Mouse (Mus musculus) testis, adult 2 months (tissue): ENCODE results near the gene Tmem141. TPM values are rescaled to one million over a fixed set of nuclear protein-coding genes. Genes with fewer than 3 reads are reported as not detected.

Experiments used
- H3K27ac ChIP-seq: fragments of 200-500 bp; 2 replicates; pipeline ENCODE4 v1.5.1; 2012; ENCODE audit warnings: low read depth, low read length; ENCODE audit not compliant: control insufficient read depth, insufficient read depth
- H3K27me3 ChIP-seq: fragments of 200-500 bp; 2 replicates; pipeline ENCODE4 v1.6.1; 2012; ENCODE audit warnings: mild to moderate bottlenecking, low read length, moderate library complexity; ENCODE audit not compliant: control insufficient read depth, insufficient read depth
- H3K36me3 ChIP-seq: fragments of 200-500 bp; 2 replicates; pipeline ENCODE4 v1.6.1; 2012; ENCODE audit warnings: mild to moderate bottlenecking, low read length; ENCODE audit not compliant: control insufficient read depth, insufficient read depth
- H3K4me1 ChIP-seq: fragments of 200-500 bp; 2 replicates; pipeline ENCODE4 v1.6.1; 2012; ENCODE audit warnings: low read length; ENCODE audit not compliant: control insufficient read depth, insufficient read depth
- H3K4me3 ChIP-seq: fragments of 200-500 bp; 2 replicates; pipeline ENCODE4 v1.5.1; 2012; ENCODE audit warnings: low read depth, mild to moderate bottlenecking, low read length, moderate library complexity, mixed read lengths; ENCODE audit not compliant: control insufficient read depth
- CTCF ChIP-seq: fragments of 200-500 bp; IDR thresholded peaks from 2 replicates; pipeline ENCODE4 v1.5.1; 2012; ENCODE audit warnings: low read depth, mild to moderate bottlenecking, inconsistent platforms, low read length, moderate library complexity; ENCODE audit not compliant: control insufficient read depth, insufficient read depth, insufficient replicate concordance
- POLR2A ChIP-seq: fragments of 200-500 bp; IDR thresholded peaks from 2 replicates; pipeline ENCODE4 v1.6.1; 2012; ENCODE audit warnings: low read depth, mild to moderate bottlenecking, inconsistent platforms, low read length, moderate library complexity; ENCODE audit not compliant: control insufficient read depth
- polyA plus RNA-seq: library from polyadenylated mRNA; depleted of rRNA; stranded (reverse); fragments of >200 nt; gene quantifications from 2 replicates; pipeline ENCODE4 v1.2.3, GENCODE M21; 2012

Gene Tmem141
- polyA plus RNA-seq, 1 experiment: 24.0 TPM

DNA sequence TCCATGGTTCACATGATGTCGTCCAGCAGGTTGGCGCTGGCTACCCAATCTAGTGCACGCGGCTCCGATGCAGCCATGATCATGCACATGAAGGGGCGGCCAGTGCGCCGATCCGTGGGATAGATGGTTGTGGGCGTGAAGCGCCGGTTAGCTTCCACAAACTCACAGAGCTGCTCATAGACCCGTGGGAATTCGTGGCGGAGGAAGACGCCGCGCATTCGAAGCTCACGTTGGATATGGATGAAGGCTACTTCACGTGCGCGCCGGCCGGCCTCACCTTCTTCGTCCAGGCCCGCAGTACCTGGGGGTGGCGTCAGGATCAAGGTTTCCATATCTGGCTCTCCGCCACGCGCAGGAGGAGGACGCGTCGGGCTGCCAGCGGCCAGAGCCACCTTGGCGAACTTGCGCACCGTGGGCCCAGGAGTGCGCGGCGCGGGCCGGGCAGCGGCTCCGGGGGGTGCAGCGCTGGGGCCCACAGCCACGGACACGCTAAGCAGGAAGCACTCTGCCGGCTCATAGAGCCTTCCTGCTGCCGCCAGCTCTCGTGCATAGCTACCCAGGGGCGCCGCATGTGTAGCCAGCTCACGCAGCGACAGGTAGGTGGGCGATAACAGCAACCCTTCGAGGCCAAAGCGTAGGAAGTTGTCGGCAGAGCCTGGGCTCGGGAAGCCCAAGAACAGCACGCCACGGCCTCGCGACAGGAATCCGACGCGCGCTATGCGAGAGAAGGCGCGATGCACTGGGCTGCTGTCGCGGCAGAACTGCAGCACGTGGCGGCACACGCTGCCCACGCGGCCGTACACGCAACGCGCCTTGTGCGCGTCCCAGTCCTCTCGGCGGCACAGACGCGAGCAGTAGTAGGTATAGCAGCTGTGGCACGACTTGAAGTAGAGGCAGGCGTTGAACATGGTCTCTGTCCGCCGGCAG lies 44.6 kb downstream of the Tmem141 start:
- H3K27me3 ChIP-seq: no peaks in the 10 kb centered on the region
- peak overlapping the region; percentile 37 for H3K4me3 ChIP-seq
- no peak overlapping the region for H3K27ac ChIP-seq
- no peaks in the 10 kb centered on the region for H3K36me3 ChIP-seq
- H3K4me1 ChIP-seq: peaks cover 61% of the 10 kb centered on the region
- no peak for TF ChIP-seq CTCF
- TF ChIP-seq POLR2A: no peak

DNA sequence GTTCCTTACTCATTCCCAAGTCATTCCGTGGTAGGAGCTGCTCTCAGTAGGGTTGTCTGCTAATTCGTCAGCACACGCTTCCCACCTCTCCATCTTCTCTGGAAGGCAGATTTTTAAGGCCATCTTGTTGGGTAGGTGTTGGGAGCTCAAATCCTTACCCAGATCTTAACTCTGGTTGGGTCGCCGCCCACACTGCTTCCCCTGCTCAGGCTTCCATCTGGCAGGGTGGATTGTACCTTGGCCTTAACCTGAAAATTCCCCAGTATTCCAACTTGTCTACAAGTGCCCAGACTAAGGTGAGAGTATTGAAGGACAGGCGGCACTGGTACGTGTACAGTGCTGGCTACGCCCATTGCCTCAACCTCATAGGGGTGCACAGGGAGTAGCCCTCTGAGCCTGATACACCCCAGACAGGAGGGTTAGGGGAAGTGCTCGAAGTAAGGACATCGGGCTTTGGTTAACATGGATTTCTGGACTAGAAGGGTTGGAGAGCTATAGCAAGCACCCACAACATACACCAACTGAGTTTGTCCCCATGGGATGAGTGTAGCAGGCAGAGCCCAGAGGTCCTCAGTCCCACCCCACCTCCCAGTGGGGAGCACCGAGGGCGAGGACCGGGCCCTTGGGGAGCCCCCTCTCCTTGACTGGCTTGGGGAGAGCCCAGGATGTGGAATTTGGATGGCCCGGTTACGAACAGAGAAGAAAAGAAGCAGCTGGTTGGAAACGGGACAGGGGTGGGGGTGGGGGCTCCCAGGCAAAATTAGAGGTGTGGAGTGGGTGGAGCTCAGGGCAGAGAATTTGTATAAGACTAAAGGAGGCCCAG lies 45.6 kb downstream of the Tmem141 start:
- Histone ChIP-seq H3K36me3 (no peaks in the 10 kb centered on the region), H3K4me3 (no peak overlapping the region), H3K4me1 (peaks cover 58% of the 10 kb centered on the region), H3K27me3 (no peaks in the 10 kb centered on the region), H3K27ac (no peak overlapping the region)
- TF ChIP-seq POLR2A (no peak), CTCF (no peak)

DNA sequence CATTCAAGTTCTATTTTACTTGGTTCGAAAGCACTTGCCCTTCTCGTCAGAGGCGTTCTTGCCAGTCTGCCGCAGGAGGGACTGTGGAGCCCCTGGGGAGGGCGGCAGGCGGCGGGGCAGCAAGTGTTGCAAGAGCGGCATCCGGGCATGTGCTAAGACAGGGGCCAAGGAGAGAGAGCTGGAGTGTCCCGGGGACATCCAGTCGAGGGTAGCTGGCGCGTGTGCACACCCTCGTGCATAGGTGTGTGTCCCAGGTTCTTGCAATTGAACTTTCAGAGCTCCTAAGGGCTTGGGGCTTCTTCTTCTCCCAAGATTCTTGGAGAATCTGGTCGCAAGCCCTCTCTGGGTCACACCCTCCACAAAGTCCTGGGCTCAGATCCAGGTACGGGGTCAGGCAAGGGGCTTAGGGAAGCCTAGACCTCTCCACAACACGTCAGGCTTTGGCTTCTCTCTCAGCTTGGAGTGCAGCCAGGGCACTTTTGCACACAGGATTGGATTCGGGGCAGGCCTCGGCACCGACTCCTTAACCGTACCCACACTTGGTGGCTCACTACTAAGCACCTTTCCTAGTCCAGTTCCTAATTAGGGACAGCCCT lies 46.3 kb downstream of the Tmem141 start:
- TF ChIP-seq POLR2A: no peak
- no peak for TF ChIP-seq CTCF
- peaks cover 54% of the 10 kb centered on the region for H3K4me1 ChIP-seq
- no peaks in the 10 kb centered on the region for H3K36me3 ChIP-seq
- H3K4me3 ChIP-seq: peak overlapping the region; percentile 5; the same call in 1 of the 2 replicates
- H3K27me3 ChIP-seq: no peaks in the 10 kb centered on the region
- no peak overlapping the region for H3K27ac ChIP-seq

DNA sequence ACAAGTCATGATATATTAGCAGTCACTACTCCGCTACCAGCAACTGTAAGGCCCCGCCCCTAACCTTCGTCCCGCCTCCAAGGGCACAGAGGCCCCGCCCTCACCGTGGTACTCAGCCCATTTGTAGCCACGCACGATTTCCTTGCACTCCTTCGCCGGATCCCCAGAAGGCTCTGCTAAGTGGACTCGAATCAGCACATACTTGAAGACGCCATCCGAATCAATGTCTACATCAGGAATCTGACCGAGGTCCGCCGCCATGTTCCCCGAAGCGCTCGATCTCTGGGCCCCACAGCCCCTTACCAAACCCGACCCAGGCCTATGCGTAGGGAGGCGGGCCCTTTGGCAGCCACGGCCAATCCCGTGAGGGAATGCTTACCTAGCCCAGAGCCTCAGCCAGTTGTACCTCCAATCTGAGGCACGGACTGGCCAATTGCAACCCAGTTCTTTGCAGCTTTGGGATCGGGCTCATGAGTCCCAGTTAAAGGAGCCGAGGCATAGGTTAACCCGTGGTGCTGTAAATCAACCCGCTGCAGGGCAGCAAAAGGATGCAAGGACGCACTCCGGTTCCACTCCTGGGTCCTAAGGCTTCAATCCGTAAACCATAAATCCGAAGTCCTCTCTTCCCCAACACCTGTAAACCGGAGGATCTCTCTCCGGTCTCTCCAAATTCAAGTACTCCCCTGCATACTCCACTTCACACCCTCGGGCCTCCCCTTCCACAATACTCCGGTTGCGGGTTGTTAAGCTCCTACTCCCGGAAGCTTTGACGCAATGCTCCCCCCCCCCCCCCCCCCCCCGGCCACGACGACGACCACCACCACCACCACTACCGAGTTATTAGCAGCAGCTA lies 47.0 kb downstream of the Tmem141 start, which contains the start of the genes Mamdc4 and Phpt1:
Mamdc4 (minus strand) TSS at position 267 of the 853 bp plus-strand sequence.
Phpt1 (minus strand) TSS at position 646 of the 853 bp plus-strand sequence.
- peaks cover 50% of the 10 kb centered on the region for H3K4me1 ChIP-seq
- peak within 1 kb of the TSS; percentile 45 for H3K27ac ChIP-seq
- TF ChIP-seq POLR2A (peak; percentile 76), CTCF (no peak)

DNA sequence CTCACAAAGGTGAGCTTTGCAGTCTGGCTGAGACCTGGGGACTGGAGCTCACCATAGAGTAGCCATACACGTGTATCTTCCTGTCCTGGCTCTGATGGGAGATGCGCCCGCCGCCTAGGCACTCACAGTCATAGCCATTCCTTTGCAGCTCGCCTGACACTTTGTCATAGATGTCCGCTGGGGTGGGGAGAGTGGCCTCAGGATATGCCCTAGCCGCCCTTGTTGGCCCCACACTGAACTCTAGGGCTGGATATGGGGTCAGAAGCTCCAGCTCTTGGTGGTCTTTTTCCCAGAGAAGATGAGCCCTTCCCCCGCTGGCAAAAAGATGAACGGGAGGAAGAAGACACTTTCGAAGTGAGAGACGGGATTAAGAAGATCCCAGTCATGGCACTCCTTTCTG lies 47.7 kb downstream of the Tmem141 start:
- Histone ChIP-seq H3K36me3 (no peaks in the 10 kb centered on the region), H3K27me3 (no peaks in the 10 kb centered on the region), H3K27ac (peak overlapping the region; percentile 45), H3K4me3 (peak overlapping the region; percentile 80), H3K4me1 (peaks cover 44% of the 10 kb centered on the region)
- TF ChIP-seq CTCF: no peak
- TF ChIP-seq POLR2A: no peak

More for the DNA sequence above, 47.0 kb downstream of the Tmem141 start, which contains the start of the genes Mamdc4 and Phpt1:
- no peaks in the 10 kb centered on the region for H3K27me3 ChIP-seq
- H3K36me3 ChIP-seq: no peaks in the 10 kb centered on the region
- peak within 1 kb of the TSS; percentile 80 for H3K4me3 ChIP-seq

DNA sequence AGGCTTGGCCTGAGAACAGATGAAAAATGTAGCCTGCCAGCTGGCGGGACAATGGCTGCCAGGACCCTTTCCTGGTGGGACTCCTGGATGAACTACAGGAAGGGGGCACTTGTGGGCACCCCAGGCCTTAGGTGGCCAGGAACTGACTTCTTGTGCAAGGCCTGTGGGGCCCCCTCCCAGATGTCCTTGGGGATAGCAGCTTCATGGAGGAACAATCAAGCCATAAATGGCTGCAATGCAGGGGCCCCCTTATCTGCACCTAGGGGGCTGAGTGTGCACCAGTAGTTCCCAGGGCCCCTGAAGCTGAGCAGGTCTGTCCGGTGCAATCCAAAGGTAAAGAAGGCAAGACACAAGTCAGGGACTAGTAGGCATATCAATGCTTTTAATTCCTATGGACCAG lies 48.7 kb downstream of the Tmem141 start:
- TF ChIP-seq POLR2A (no peak), CTCF (no peak)
- H3K36me3 ChIP-seq: no peaks in the 10 kb centered on the region
- no peaks in the 10 kb centered on the region for H3K27me3 ChIP-seq
- no peak overlapping the region for H3K27ac ChIP-seq
- H3K4me1 ChIP-seq: peaks cover 36% of the 10 kb centered on the region
- H3K4me3 ChIP-seq: no peak overlapping the region
